Mouse (Mus musculus): Measurements from ENCODE around the gene Tmem136.

DNA sequence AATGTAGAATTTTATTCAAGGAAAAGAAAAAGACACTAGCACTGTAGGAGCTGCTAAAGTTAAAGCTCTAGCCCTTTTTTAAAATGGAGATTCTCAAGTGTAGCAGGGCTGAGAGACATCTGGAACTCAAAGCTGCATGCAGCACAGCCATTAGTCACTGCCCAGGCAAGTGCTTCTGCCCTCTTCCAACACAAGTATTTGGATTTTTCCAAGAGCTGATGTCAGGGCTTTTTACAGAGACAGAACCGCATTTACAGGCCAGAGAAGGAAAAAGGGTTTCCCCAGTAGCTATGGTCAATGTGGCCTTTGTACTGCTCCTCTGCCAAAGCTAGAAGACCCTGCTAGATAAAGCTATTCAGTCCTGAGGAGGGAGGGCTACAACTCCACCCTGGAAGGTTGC is 54.8 kb downstream of the Tmem136 start:
- TF ChIP-seq POLR2A (IDR thresholded peaks at IDR 0.05; ENCODE audit: insufficient read depth, low read depth, low read length) (no peak), CTCF (IDR thresholded peaks at IDR 0.05; ENCODE audit: insufficient read depth, low read depth, low read length) (no peak)
